Mouse (Mus musculus): Measurements from ENCODE around the gene Gm6465.
"Not testable (repeated sequence)": the region's sequence is repeated elsewhere in the genome, so short reads cannot be mapped to it uniquely, and the experiment has no call there.

Gene Gm6465

GRCm38 (mm10) chr5:11845239-11845638 is at the start of gene Gm6465:
TSS of gene Gm6465 (plus strand) at chr5:11845539.
- H3K27me3 ChIP-seq (ENCODE audit: control insufficient read depth, insufficient read depth, low read length, poor library complexity, severe bottlenecking); DNase-seq (ENCODE audit: low read depth, low spot score); H3K36me3 ChIP-seq (ENCODE audit: control insufficient read depth, insufficient read depth, low read length, poor library complexity, severe bottlenecking): not testable (repeated sequence)

GRCm38 (mm10) chr5:11845824-11846223 is 485 bp downstream of the Gm6465 start:
- not testable (repeated sequence) for H3K27me3 ChIP-seq (ENCODE audit: control insufficient read depth, insufficient read depth, low read length, poor library complexity, severe bottlenecking); H3K36me3 ChIP-seq (ENCODE audit: control insufficient read depth, insufficient read depth, low read length, poor library complexity, severe bottlenecking); DNase-seq (ENCODE audit: low read depth, low spot score)

- H3K36me3 ChIP-seq (ENCODE audit: control insufficient read depth, insufficient read depth, low read length, poor library complexity, severe bottlenecking); H3K27me3 ChIP-seq (ENCODE audit: control insufficient read depth, insufficient read depth, low read length, poor library complexity, severe bottlenecking); DNase-seq (ENCODE audit: low read depth, low spot score): not testable (repeated sequence)
Observed at GRCm38 (mm10) chr5:11857909-11858308, 12.6 kb downstream of the Gm6465 start.
